Mouse (Mus musculus) liver, embryonic 13.5 days (tissue): ENCODE measurements around the gene Camta1. TPM values are rescaled to one million over a fixed set of nuclear protein-coding genes. Genes with fewer than 3 reads are reported as not detected.

ENCODE experiments used
- ATAC-seq: fragments of 200-750 bp; cut with Nextera tagmentation; 2 replicates; pipeline ENCODE4 v1.8.0; 2017; ENCODE audit warnings: low read depth, mild to moderate bottlenecking, moderate number of reproducible peaks, moderate library complexity
- DNase-seq: peaks from one replicate; pipeline ENCODE4 v3.0.0; 2022
- H3K27ac ChIP-seq: fragments of 300-500 bp; sonication (generic); 2 replicates; pipeline ENCODE4 v1.5.1; 2015; ENCODE audit warnings: moderate library complexity, mild to moderate bottlenecking, inconsistent platforms
- H3K27me3 ChIP-seq: fragments of 300-500 bp; sonication (generic); 2 replicates; pipeline ENCODE4 v1.6.1; 2015; ENCODE audit warnings: mild to moderate bottlenecking, inconsistent platforms
- H3K36me3 ChIP-seq: fragments of 300-500 bp; sonication (generic); 2 replicates; pipeline ENCODE4 v1.6.1; 2015; ENCODE audit warnings: mild to moderate bottlenecking, inconsistent platforms
- H3K4me1 ChIP-seq: fragments of 300-500 bp; sonication (generic); replicated peaks from 2 replicates; pipeline ENCODE4 v1.6.1; 2015; ENCODE audit warnings: inconsistent platforms
- H3K4me2 ChIP-seq: fragments of 300-500 bp; sonication (generic); 2 replicates; pipeline ENCODE4 v1.6.1; 2015; ENCODE audit warnings: inconsistent platforms, mild to moderate bottlenecking, moderate library complexity
- H3K4me3 ChIP-seq: fragments of 300-500 bp; sonication (generic); replicated peaks from 2 replicates; pipeline ENCODE4 v1.5.1; 2015; ENCODE audit warnings: mild to moderate bottlenecking, inconsistent platforms
- H3K9ac ChIP-seq: fragments of 300-500 bp; sonication (generic); 2 replicates; pipeline ENCODE4 v1.6.1; 2015; ENCODE audit warnings: mild to moderate bottlenecking, inconsistent platforms
- H3K9me3 ChIP-seq: fragments of 300-500 bp; sonication (generic); replicated peaks from 2 replicates; pipeline ENCODE4 v1.6.1; 2016; ENCODE audit warnings: inconsistent platforms
- WGBS: fragments of 180-500 bp; shearing (Covaris S2); methylation state at CpG from one replicate; pipeline ENCODE4 v1.1.7; 2015; ENCODE audit not compliant: insufficient replicate concordance; 5-methylcytosine and 5-hydroxymethylcytosine counted together
- polyA plus RNA-seq: library from polyadenylated mRNA; unstranded; fragments of >200 nt; fragmentation: Nextera tagmentation; extraction: Ambion mirVana; gene quantifications from 2 replicates; pipeline ENCODE4 v1.2.1, GENCODE M21; 2015

Gene Camta1
- polyA plus RNA-seq, 1 experiment from 2014 or later, result 43.6 TPM

DNA sequence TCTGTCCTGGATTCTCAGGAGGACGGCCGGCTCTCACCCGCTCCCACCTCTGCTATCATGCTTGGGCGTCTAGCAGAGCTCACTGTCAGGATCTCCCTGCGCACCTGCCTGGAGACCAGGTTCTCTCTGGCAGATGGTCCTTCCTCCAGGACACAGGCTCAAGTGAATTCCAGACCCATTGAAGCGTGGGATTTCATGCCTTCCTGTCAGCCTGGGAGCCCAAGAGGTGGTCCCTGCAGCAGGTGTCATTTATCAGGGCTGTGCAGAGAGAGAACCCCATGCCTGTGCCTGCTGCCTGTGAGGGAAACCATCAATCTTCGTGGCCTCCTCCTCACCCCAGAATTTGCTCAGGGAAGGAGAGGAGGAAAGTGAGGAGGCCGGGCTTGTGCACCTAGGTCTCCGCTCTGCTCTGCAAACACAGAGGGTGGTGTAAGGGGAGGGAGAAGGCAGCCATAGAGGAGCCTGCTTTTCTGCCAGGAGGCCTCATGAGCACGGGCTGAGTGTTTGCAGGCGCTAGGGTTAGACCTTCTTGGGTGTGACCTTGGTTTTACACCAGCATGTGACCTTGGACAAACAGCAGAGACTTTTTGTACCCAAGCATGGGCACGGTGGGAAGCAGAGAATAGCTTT lies 551.5 kb downstream of the Camta1 start:
- H3K4me3 ChIP-seq, result no peak overlapping the region
- no peaks in the 10 kb centered on the region for H3K36me3 ChIP-seq
- no peak overlapping the region for H3K27ac ChIP-seq
- H3K4me1 ChIP-seq, result no peaks in the 10 kb centered on the region
- no peaks in the 10 kb centered on the region for H3K9me3 ChIP-seq
- no peak for ATAC-seq
- DNase-seq, result no peak
- H3K27me3 ChIP-seq, result no peaks in the 10 kb centered on the region
- no peak overlapping the region for H3K9ac ChIP-seq
- WGBS, result 55% methylated on average over 12 of the region's 12 CpGs
- no peak overlapping the region for H3K4me2 ChIP-seq

DNA sequence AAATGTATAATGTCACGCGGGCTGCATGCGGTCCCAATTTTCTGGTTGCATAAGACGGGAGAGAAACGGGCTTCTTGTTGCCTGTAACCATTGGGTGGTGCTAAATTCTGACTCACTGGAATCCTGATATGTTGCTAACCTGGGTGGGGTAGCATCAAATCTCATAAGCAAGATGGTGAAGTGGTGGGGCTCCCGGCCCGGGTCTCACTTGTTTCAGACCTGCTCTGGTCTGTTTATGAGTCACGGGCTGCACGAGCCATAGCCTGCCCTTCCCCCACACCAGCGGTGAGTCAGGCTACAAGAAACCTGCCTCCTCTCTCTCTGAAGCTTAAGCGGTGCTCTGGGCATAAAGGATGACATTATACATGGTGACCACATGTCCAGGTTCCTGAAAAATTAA lies 554.8 kb downstream of the Camta1 start:
- H3K36me3 ChIP-seq, result no peaks in the 10 kb centered on the region
- no peak overlapping the region for H3K27ac ChIP-seq
- no peaks in the 10 kb centered on the region for H3K9me3 ChIP-seq
- H3K27me3 ChIP-seq, result no peaks in the 10 kb centered on the region
- no peak overlapping the region for H3K9ac ChIP-seq
- no peak for ATAC-seq
- H3K4me3 ChIP-seq, result no peak overlapping the region
- H3K4me1 ChIP-seq, result no peaks in the 10 kb centered on the region
- 70% methylated on average over 11 of the region's 11 CpGs for WGBS
- H3K4me2 ChIP-seq, result no peak overlapping the region
- DNase-seq, result no peak

DNA sequence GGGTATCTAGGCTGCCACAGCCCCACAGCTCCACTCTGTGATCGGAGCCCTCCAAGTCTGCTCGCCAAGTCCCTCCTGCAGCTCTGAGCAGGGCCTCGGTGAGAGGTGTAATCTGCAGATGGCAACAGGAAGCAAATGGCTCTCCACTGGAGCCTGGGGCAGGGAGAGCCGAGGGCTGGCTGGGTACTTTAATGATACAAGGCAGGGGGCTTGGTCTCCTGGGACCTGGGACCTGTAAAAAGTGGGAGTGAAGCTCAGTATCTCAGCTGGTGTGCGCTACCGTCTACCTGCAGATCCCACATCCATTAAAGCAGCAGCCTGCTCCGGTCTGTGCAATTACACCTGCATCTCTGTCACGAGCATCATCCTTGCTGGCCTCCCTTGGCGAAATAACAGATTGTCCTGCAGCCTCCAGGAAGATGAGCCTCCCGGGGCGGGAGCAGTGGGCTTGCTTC lies 555.3 kb downstream of the Camta1 start:
- Histone ChIP-seq H3K36me3 (no peaks in the 10 kb centered on the region), H3K4me1 (no peaks in the 10 kb centered on the region), H3K4me3 (no peak overlapping the region), H3K4me2 (no peak overlapping the region), H3K9me3 (no peaks in the 10 kb centered on the region), H3K27ac (no peak overlapping the region), H3K9ac (no peak overlapping the region), H3K27me3 (no peaks in the 10 kb centered on the region)
- DNase-seq (no peak), ATAC-seq (no peak)
- 47% methylated on average over 11 of the region's 11 CpGs for WGBS

DNA sequence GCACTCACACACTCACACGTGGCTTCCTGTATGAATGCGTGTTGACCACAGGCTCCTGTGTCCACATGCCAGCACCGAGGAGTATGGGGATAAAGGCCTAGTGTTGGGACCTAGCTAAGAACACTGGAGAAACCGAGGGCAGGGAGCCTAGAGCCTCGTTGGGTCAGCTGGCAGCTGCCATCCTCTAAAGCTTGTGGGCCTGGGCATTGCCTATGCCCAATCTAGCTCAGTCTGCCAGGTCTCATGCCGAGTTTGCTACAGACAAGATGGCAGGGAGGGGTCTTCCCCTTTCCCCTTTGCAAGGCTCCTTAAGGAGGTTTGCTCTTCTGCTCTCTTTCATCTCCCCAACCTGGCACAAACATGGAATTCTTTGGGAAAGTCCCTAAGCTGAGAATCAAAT lies 555.9 kb downstream of the Camta1 start:
- 68% methylated on average over 6 of the region's 6 CpGs for WGBS
- ATAC-seq (no peak), DNase-seq (no peak)
- Histone ChIP-seq H3K27me3 (no peaks in the 10 kb centered on the region), H3K27ac (no peak overlapping the region), H3K9me3 (no peaks in the 10 kb centered on the region), H3K36me3 (no peaks in the 10 kb centered on the region), H3K4me1 (no peaks in the 10 kb centered on the region), H3K4me3 (no peak overlapping the region), H3K4me2 (no peak overlapping the region), H3K9ac (no peak overlapping the region)

DNA sequence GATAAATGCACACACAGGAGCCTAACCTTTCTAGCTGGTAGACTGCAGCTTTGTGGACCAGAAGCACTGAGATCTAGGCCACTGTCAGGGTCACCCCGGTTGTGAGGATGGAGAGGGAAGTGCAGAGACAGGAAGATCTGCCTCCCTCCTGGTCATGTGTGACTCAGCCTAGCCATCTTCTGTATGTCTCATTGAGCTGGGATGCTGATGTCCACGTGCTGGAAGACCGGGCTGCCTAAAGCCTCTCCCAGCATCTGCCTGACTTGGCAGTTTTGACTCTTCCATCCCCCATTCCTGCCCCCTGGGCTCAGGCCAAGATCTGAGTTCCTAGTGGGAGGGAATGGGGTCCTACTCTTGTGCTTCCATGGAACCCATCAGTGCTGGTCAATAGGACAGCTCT lies 557.7 kb downstream of the Camta1 start:
- Histone ChIP-seq H3K4me2 (no peak overlapping the region), H3K4me1 (no peaks in the 10 kb centered on the region), H3K36me3 (no peaks in the 10 kb centered on the region), H3K27ac (no peak overlapping the region), H3K4me3 (no peak overlapping the region), H3K9me3 (no peaks in the 10 kb centered on the region), H3K27me3 (no peaks in the 10 kb centered on the region), H3K9ac (no peak overlapping the region)
- ATAC-seq (no peak), DNase-seq (no peak)
- 52% methylated on average over 3 of the region's 3 CpGs for WGBS

DNA sequence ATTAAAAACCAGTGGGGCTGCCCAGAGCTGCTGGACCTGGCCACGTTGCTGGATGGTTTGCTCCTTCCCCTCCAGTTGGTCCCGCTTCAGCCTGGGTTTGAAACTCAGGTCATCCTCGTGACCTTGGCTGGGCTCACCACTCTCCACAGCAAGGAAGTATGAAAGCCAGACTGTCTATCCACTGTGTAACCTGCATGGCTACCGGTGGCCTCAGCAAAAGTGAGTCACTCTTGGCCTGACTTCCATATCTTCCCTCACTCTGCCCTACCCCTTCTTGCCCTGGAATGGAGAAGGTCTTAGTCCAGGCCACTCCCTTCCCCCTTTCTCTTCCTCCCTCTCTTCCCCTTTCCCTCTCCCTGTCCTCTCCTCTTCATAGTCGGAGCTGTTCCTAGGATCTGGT lies 558.2 kb downstream of the Camta1 start:
- Histone ChIP-seq H3K36me3 (no peaks in the 10 kb centered on the region), H3K9ac (no peak overlapping the region), H3K4me2 (no peak overlapping the region), H3K9me3 (no peaks in the 10 kb centered on the region), H3K4me3 (no peak overlapping the region), H3K4me1 (no peaks in the 10 kb centered on the region), H3K27ac (no peak overlapping the region), H3K27me3 (no peaks in the 10 kb centered on the region)
- WGBS, result 60% methylated on average over 5 of the region's 5 CpGs
- ATAC-seq (no peak), DNase-seq (no peak)

DNA sequence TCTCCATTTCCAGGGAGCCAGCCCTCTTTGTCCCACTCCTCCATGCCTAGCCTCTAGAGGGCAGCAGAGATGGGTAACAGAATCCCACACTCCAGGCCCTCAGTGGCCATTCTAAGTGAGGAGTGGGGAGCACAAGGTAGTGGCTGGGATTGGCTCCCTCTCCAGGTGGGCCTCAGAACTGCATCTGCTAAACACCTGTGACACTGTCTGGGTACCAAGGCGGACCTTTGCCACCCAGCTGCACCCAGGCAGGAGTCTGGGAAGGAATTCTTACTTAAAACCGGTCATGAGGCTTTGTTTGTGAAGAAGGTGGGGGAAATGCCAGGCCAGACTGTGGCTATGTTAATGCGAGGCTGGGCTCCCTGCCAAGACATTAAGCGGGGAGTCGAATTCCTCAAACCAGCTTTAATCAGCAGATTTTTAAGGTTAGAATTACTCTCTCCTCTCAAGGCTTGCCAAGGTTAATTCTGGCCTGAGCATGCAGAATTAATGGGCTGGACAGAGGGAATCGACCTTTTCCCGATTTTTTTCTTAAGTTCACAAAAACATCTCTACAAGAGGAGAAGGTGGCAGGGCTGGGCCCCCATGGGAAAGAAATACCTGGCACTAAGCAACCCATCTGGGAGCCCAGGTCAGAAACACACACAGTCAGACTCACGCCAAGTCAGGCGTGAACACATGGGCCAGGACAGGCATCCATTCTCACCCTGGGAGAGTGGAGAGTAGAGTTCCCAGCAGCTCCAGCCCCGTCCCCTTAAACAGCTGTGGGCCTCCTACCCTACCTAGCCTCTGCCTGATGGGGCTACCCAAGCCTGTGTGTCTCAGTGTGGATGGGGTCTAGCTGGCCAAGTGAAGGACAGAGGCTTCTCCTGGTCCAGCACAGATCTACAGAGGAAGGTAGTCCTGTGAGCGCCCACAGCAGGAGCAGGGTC lies 559.2 kb downstream of the Camta1 start:
- Histone ChIP-seq H3K27me3 (no peaks in the 10 kb centered on the region), H3K9me3 (no peaks in the 10 kb centered on the region), H3K4me2 (no peak overlapping the region), H3K36me3 (no peaks in the 10 kb centered on the region), H3K9ac (no peak overlapping the region), H3K4me3 (no peak overlapping the region), H3K27ac (no peak overlapping the region), H3K4me1 (no peaks in the 10 kb centered on the region)
- DNase-seq (no peak), ATAC-seq (no peak)
- WGBS, result 46% methylated on average over 11 of the region's 11 CpGs

DNA sequence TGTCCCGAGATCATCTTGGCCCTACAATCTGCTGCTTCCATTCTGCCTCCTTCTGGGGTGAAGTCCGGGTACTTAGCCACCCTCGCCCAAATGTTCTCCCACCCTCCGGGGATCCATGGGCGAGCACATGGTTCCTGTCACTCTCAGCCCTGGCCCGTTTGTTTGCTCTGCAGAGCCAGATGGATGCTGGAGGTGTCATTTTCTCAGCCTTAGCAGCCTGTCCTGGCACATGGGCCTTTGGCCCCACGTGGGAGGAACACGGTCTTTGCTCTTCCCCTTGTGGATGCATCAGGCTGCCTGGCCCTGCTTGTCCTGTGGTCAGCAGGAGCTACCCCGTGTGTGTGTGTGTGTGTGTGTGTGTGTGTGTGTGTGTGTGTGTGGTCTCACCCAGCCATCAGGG lies 560.3 kb downstream of the Camta1 start:
- Histone ChIP-seq H3K36me3 (no peaks in the 10 kb centered on the region), H3K4me3 (no peak overlapping the region), H3K9me3 (no peaks in the 10 kb centered on the region), H3K9ac (no peak overlapping the region), H3K27ac (no peak overlapping the region), H3K27me3 (no peaks in the 10 kb centered on the region), H3K4me1 (no peaks in the 10 kb centered on the region), H3K4me2 (no peak overlapping the region)
- no peak for ATAC-seq
- 41% methylated on average over 9 of the region's 9 CpGs for WGBS
- no peak for DNase-seq

DNA sequence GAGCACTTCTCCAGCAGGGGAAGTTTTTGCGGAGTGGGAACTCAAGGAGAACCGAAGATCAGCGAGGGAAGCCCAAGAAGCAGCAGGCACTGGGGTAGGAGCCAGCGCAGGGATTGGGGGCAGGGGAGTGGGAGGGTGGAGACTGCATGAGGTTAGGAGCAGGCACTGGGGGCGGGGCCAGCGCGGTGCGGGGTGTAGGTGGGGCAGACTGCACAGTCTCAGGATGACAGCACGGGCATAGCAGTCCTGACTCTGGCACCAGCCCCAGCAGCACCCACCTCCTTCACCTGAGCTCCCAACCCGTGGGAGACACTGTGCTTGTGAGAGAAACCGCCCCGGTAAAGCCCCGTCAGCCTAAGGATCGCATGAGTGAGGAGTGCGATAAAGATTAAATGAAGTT lies 561.0 kb downstream of the Camta1 start:
- H3K4me2 ChIP-seq, result no peak overlapping the region
- H3K27me3 ChIP-seq, result no peaks in the 10 kb centered on the region
- 19% methylated on average over 15 of the region's 15 CpGs for WGBS
- DNase-seq (no peak), ATAC-seq (no peak)
- no peak overlapping the region for H3K4me3 ChIP-seq
- no peaks in the 10 kb centered on the region for H3K9me3 ChIP-seq
- no peak overlapping the region for H3K9ac ChIP-seq
- no peaks in the 10 kb centered on the region for H3K4me1 ChIP-seq
- H3K36me3 ChIP-seq, result no peaks in the 10 kb centered on the region
- H3K27ac ChIP-seq, result no peak overlapping the region

DNA sequence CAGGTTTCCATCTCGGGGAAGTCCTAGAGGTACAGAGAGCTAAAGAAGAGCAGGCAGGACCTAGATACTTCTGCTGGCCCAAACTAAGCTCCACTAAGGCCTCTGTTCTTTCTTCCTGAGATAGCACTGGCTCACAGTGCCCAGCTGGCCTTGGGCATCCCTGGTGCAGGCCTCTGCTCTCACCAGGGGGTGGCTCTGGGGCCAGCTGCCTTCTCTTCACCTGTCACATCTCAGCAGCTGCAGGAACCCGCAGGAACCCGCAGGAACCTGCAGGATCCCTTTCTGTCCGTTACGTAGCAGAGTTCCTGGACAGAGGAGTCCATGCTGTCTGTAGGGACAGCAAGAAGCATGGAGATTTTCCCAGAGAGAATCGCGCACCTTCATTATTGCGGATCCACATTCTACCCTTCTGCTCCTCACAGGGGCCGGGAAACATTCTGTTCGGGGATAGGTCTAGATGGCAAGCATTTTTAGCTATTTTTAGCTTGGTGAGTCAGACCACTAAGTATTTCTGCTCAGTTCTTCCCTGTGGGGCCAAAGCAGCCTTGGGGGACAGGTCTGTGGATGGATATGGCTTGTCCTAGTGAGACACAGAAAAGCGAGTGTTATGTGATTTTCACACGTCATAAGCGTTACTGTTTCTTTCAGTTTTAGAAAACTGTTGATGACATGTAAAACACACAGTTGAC lies 566.0 kb downstream of the Camta1 start:
- 65% methylated on average over 13 of the region's 13 CpGs for WGBS

DNA sequence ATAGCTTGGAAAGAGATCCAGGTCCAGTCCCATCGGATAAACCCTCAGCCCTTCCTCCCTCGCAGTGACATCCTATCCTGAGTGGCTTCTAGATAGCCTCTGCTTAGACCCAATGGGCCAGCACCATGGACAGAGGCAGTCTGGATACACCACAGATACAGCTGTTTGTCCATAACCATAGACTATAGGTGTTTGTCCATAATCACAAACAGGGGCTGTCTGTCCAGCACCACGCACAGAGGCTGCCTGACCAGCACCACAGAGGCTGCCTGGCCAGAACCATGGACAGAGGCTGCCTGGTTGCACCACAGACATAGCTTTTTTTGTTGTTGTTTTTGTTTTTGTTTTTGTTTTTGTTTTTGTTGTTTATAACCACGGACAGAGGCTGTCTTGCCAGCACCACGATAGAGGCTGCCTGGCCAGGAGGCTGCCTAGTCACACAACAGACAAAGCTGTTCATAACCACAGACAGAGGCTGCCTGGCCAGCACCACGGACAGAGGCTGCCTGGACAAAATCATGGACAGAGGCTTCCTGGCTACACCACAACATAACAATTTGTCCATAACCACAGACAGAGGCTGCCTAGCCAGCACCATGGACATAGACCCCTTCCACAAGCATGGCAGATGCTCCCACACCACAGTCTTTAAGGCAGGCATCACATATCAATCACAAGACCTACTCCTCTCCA lies 572.6 kb downstream of the Camta1 start:
- Histone ChIP-seq H3K9ac (no peak overlapping the region), H3K4me1 (no peaks in the 10 kb centered on the region), H3K27ac (no peak overlapping the region), H3K36me3 (no peaks in the 10 kb centered on the region), H3K27me3 (no peaks in the 10 kb centered on the region), H3K4me2 (no peak overlapping the region), H3K9me3 (no peaks in the 10 kb centered on the region), H3K4me3 (no peak overlapping the region)
- 41% methylated on average over 6 of the region's 6 CpGs for WGBS
- ATAC-seq (no peak), DNase-seq (no peak)

More for the DNA sequence above, 566.0 kb downstream of the Camta1 start:
- Histone ChIP-seq H3K27ac (no peak overlapping the region), H3K4me3 (no peak overlapping the region), H3K27me3 (no peaks in the 10 kb centered on the region), H3K9ac (no peak overlapping the region), H3K4me1 (no peaks in the 10 kb centered on the region), H3K4me2 (no peak overlapping the region), H3K9me3 (no peaks in the 10 kb centered on the region), H3K36me3 (no peaks in the 10 kb centered on the region)
- DNase-seq (no peak), ATAC-seq (no peak)
